Mouse (Mus musculus): ENCODE measurements around the gene Card11. TPM values are rescaled to one million over a fixed set of nuclear protein-coding genes. Genes with fewer than 3 reads are reported as not detected.

Gene Card11
- polyA plus RNA-seq, 1 experiment from 2014 or later: not detected

DNA sequence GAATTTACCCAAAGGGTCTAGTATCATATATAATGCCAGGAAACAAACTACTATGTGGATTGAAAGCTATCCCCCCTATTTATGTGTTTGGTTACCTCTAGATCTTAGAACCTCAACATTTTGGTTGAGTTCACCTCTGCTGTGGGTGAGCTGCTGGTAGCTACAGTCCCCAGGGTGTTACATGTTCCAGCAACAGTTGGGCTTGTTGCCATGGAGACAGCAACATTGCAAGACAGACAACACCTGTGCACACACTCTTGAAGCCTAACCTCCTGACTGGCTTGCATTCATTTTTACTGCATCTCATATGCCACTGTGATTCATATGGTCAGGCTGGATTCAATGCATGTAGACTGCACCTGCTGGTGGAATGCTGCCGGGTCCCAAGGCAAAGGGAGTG lies 32.6 kb upstream of the Card11 start:
- H3K9ac ChIP-seq (ENCODE audit: low read length): no peak overlapping the region
- no peak for ATAC-seq
- 82% methylated on average over 1 of the region's 1 CpGs for WGBS
- H3K27me3 ChIP-seq (replicated peaks; ENCODE audit: control insufficient read depth, insufficient read depth, low read length): no peaks in the 10 kb centered on the region
- H3K9me3 ChIP-seq (replicated peaks; ENCODE audit: control insufficient read depth, low read length): no peaks in the 10 kb centered on the region
- no peak overlapping the region for H3K4me2 ChIP-seq (ENCODE audit: low read length)
- no peaks in the 10 kb centered on the region for H3K36me3 ChIP-seq (ENCODE audit: control insufficient read depth, insufficient read depth, low read length)
- no peak overlapping the region for H3K4me3 ChIP-seq (ENCODE audit: low read depth, low read length)
- H3K27ac ChIP-seq (ENCODE audit: low read depth, low read length): no peak overlapping the region
- peak; percentile 23 for DNase-seq (ENCODE audit: low spot score)
- peaks cover 12% of the 10 kb centered on the region for H3K4me1 ChIP-seq (ENCODE audit: control insufficient read depth, insufficient read depth, low read length)

- H3K36me3 ChIP-seq (ENCODE audit: control insufficient read depth, insufficient read depth, low read length): no peaks in the 10 kb centered on the region
- H3K4me2 ChIP-seq (ENCODE audit: low read length): no peak overlapping the region
- H3K4me3 ChIP-seq (ENCODE audit: low read depth, low read length): no peak overlapping the region
- H3K9me3 ChIP-seq (replicated peaks; ENCODE audit: control insufficient read depth, low read length): no peaks in the 10 kb centered on the region
- no peaks in the 10 kb centered on the region for H3K4me1 ChIP-seq (ENCODE audit: control insufficient read depth, insufficient read depth, low read length)
- H3K27ac ChIP-seq (ENCODE audit: low read depth, low read length): no peak overlapping the region
- no peaks in the 10 kb centered on the region for H3K27me3 ChIP-seq (replicated peaks; ENCODE audit: control insufficient read depth, insufficient read depth, low read length)
- DNase-seq (ENCODE audit: low spot score): no peak
- no peak overlapping the region for H3K9ac ChIP-seq (ENCODE audit: low read length)
- no peak for ATAC-seq
- 90% methylated on average over 2 of the region's 2 CpGs for WGBS
Measured at GRCm38 (mm10) chr5:141029364-141029763, 29.0 kb upstream of the Card11 start.

DNA sequence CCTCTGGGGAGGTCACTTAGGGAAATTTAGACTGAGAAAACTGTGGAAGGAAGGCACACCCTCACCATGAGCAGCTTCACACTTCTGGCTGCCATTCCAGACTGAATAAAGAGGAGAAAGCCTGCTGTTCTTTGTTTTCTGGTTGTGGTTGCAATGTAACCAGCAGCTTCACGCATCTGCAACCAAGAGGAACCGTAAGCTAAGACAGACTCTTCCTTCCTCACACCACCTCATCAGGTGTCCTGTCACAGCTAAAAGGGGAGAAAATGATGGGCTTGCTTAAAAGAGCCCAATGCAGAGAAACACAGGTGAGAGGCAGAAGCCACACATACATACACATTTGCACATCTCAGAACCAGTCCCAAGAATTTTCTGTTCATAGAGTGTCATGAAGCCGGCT lies 25.3 kb upstream of the Card11 start:
- Histone ChIP-seq H3K27ac (ENCODE audit: low read depth, low read length) (no peak overlapping the region), H3K4me3 (ENCODE audit: low read depth, low read length) (no peak overlapping the region), H3K4me2 (ENCODE audit: low read length) (no peak overlapping the region), H3K27me3 (replicated peaks; ENCODE audit: control insufficient read depth, insufficient read depth, low read length) (no peaks in the 10 kb centered on the region), H3K4me1 (ENCODE audit: control insufficient read depth, insufficient read depth, low read length) (no peaks in the 10 kb centered on the region), H3K36me3 (ENCODE audit: control insufficient read depth, insufficient read depth, low read length) (no peaks in the 10 kb centered on the region), H3K9ac (ENCODE audit: low read length) (no peak overlapping the region), H3K9me3 (replicated peaks; ENCODE audit: control insufficient read depth, low read length) (no peaks in the 10 kb centered on the region; the same call in 1 of the 2 replicates)
- 90% methylated on average over 3 of the region's 3 CpGs for WGBS
- DNase-seq (ENCODE audit: low spot score) (no peak), ATAC-seq (no peak)

DNA sequence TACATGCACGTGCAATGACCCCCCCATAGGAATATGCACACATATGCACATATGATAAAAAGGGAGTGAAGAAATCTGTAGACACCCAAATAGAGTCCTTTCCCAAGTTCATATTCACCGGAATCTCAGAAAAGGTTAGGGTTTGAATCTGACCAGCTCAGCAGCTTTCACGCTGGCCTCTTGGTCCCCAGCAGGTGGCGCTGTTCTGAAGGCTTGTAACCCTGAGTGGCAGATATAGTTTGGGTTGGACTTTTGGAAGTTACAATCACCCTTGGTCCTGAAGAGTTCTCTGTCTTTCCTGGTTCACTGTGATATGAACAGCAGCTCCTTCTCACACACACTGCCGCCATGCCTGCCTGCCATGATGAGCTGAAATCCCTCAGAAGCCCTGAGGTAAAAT lies 24.1 kb upstream of the Card11 start:
- Histone ChIP-seq H3K4me1 (ENCODE audit: control insufficient read depth, insufficient read depth, low read length) (no peaks in the 10 kb centered on the region), H3K4me3 (ENCODE audit: low read depth, low read length) (no peak overlapping the region), H3K36me3 (ENCODE audit: control insufficient read depth, insufficient read depth, low read length) (no peaks in the 10 kb centered on the region), H3K9ac (ENCODE audit: low read length) (no peak overlapping the region), H3K27me3 (replicated peaks; ENCODE audit: control insufficient read depth, insufficient read depth, low read length) (no peaks in the 10 kb centered on the region), H3K9me3 (replicated peaks; ENCODE audit: control insufficient read depth, low read length) (no peaks in the 10 kb centered on the region; the same call in 1 of the 2 replicates), H3K4me2 (ENCODE audit: low read length) (no peak overlapping the region), H3K27ac (ENCODE audit: low read depth, low read length) (no peak overlapping the region)
- WGBS: 67% methylated on average over 5 of the region's 5 CpGs
- ATAC-seq: no peak
- peak; percentile 15 for DNase-seq (ENCODE audit: low spot score)

DNA sequence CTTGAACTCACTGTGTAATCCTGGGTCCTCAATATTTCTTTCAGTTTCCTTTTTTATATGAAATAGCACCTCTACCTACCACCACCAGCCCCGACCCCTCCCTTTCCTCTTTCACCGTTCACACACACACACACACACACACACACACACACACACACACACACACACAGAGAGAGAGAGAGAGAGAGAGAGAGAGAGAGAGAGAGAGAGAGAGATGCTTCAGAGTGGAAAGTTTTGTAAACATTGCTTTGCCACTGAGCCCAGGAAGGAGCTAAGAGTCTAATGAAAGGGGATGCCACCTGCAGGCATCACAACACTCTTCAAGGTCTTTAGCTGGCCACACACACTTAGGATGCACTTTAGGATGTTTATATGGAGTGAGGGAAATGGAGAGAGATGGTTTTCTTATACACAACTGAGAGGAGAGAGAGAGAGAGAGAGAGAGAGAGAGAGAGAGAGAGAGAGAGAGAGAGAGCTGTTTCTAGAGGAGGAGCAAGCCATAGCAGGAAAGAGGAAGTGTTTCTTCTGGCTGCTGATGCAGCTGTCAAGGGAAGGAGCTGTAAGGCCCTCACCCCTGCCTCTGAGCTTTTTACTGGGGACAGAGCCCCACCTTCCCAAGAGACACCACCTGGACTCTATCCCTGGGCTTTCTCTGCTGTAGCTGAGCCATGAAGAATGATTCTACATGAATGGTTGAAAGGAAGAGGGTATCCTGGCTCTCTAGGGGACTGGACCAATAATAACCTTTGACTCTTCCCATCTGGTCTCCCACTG lies 17.7 kb upstream of the Card11 start:
- whole genome bisulfite sequencing: 81% methylated on average over 2 of the region's 2 CpGs
- Histone ChIP-seq H3K27ac (ENCODE audit: low read depth, low read length) (no peak overlapping the region), H3K9me3 (replicated peaks; ENCODE audit: control insufficient read depth, low read length) (no peaks in the 10 kb centered on the region; the same call in 1 of the 2 replicates), H3K9ac (ENCODE audit: low read length) (no peak overlapping the region), H3K4me2 (ENCODE audit: low read length) (no peak overlapping the region), H3K36me3 (ENCODE audit: control insufficient read depth, insufficient read depth, low read length) (no peaks in the 10 kb centered on the region), H3K27me3 (replicated peaks; ENCODE audit: control insufficient read depth, insufficient read depth, low read length) (no peaks in the 10 kb centered on the region), H3K4me3 (ENCODE audit: low read depth, low read length) (no peak overlapping the region), H3K4me1 (ENCODE audit: control insufficient read depth, insufficient read depth, low read length) (no peaks in the 10 kb centered on the region)
- ATAC-seq (no peak), DNase-seq (ENCODE audit: low spot score) (no peak)

- Histone ChIP-seq H3K4me1 (ENCODE audit: control insufficient read depth, insufficient read depth, low read length) (no peaks in the 10 kb centered on the region), H3K9me3 (replicated peaks; ENCODE audit: control insufficient read depth, low read length) (no peaks in the 10 kb centered on the region), H3K27ac (ENCODE audit: low read depth, low read length) (no peak overlapping the region), H3K9ac (ENCODE audit: low read length) (no peak overlapping the region), H3K36me3 (ENCODE audit: control insufficient read depth, insufficient read depth, low read length) (no peaks in the 10 kb centered on the region), H3K4me2 (ENCODE audit: low read length) (no peak overlapping the region), H3K4me3 (ENCODE audit: low read depth, low read length) (no peak overlapping the region), H3K27me3 (replicated peaks; ENCODE audit: control insufficient read depth, insufficient read depth, low read length) (no peaks in the 10 kb centered on the region)
- ATAC-seq (no peak), DNase-seq (ENCODE audit: low spot score) (no peak)
- 50% methylated on average over 1 of the region's 1 CpGs for WGBS
Measured at GRCm38 (mm10) chr5:141016082-141016481, 15.7 kb upstream of the Card11 start.

DNA sequence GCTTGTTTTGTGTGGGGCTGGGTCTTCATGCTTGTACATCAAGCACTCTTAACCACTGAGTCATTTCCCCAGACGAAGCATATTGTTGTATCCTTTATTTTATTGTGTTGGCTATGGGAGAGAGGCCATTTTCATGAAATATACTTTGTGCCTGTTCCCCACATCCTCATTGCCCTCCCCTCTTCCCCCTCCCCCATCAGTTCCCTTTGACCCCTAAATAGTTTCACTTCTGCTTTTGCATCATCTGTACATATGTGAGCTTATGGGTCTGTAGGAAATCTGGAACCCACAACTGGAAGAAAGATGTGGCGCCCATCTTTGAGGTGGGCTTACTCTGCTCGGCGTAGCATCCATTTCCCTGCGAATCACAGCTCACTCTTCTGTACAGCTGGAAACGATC lies 13.8 kb upstream of the Card11 start:
- 91% methylated on average over 6 of the region's 6 CpGs for WGBS
- H3K27me3 ChIP-seq (replicated peaks; ENCODE audit: control insufficient read depth, insufficient read depth, low read length): no peaks in the 10 kb centered on the region
- ATAC-seq: no peak

GRCm38 (mm10) chr5:141013465-141013864 lies 13.1 kb upstream of the Card11 start:
- Histone ChIP-seq H3K9ac (ENCODE audit: low read length) (no peak overlapping the region), H3K36me3 (ENCODE audit: control insufficient read depth, insufficient read depth, low read length) (no peaks in the 10 kb centered on the region), H3K9me3 (replicated peaks; ENCODE audit: control insufficient read depth, low read length) (no peaks in the 10 kb centered on the region), H3K27me3 (replicated peaks; ENCODE audit: control insufficient read depth, insufficient read depth, low read length) (no peaks in the 10 kb centered on the region), H3K27ac (ENCODE audit: low read depth, low read length) (no peak overlapping the region), H3K4me1 (ENCODE audit: control insufficient read depth, insufficient read depth, low read length) (no peaks in the 10 kb centered on the region), H3K4me2 (ENCODE audit: low read length) (no peak overlapping the region), H3K4me3 (ENCODE audit: low read depth, low read length) (no peak overlapping the region)
- whole genome bisulfite sequencing: 83% methylated on average over 9 of the region's 9 CpGs
- DNase-seq (ENCODE audit: low spot score) (no peak), ATAC-seq (no peak)

More for the DNA sequence above, 13.8 kb upstream of the Card11 start:
- Histone ChIP-seq H3K27ac (ENCODE audit: low read depth, low read length) (no peak overlapping the region), H3K4me1 (ENCODE audit: control insufficient read depth, insufficient read depth, low read length) (no peaks in the 10 kb centered on the region), H3K9me3 (replicated peaks; ENCODE audit: control insufficient read depth, low read length) (no peaks in the 10 kb centered on the region), H3K4me2 (ENCODE audit: low read length) (no peak overlapping the region), H3K9ac (ENCODE audit: low read length) (no peak overlapping the region), H3K36me3 (ENCODE audit: control insufficient read depth, insufficient read depth, low read length) (no peaks in the 10 kb centered on the region), H3K4me3 (ENCODE audit: low read depth, low read length) (no peak overlapping the region)
- no peak for DNase-seq (ENCODE audit: low spot score)

GRCm38 (mm10) chr5:141005491-141005890 lies 5.1 kb upstream of the Card11 start:
- 65% methylated on average over 5 of the region's 5 CpGs for WGBS

More at GRCm38 (mm10) chr5:141005491-141005890, 5.1 kb upstream of the Card11 start:
- no peaks in the 10 kb centered on the region for H3K9me3 ChIP-seq (replicated peaks; ENCODE audit: control insufficient read depth, low read length)
- H3K9ac ChIP-seq (ENCODE audit: low read length): no peak overlapping the region
- DNase-seq (ENCODE audit: low spot score) (no peak), ATAC-seq (no peak)
- H3K36me3 ChIP-seq (ENCODE audit: control insufficient read depth, insufficient read depth, low read length): no peaks in the 10 kb centered on the region
- no peaks in the 10 kb centered on the region for H3K4me1 ChIP-seq (ENCODE audit: control insufficient read depth, insufficient read depth, low read length)
- H3K4me2 ChIP-seq (ENCODE audit: low read length): no peak overlapping the region
- H3K27ac ChIP-seq (ENCODE audit: low read depth, low read length): no peak overlapping the region
- no peak overlapping the region for H3K4me3 ChIP-seq (ENCODE audit: low read depth, low read length)
- H3K27me3 ChIP-seq (replicated peaks; ENCODE audit: control insufficient read depth, insufficient read depth, low read length): no peaks in the 10 kb centered on the region

All from forebrain, embryonic 14.5 days (tissue).